Mouse (Mus musculus) urinary bladder, postnatal 25 days (tissue): ENCODE results near the gene Dok1.

ENCODE experiments used
- DNase-seq: peaks from one replicate; pipeline ENCODE4 v3.0.0; 2022; ENCODE audit warnings: low spot score

The Dok1 gene

GRCm38 (mm10) chr6:83033249-83034185 is at the start of gene Dok1, which contains the start of gene Loxl3:
TSS of gene Dok1 (minus strand) at chr6:83033471.
TSS of gene Loxl3 (plus strand) at chr6:83034173.
- DNase-seq: peak; percentile 63

- DNase-seq: no peak
These were observed 46.9 kb upstream of the Dok1 start for GRCm38 (mm10) chr6:83080210-83080609.

GRCm38 (mm10) chr6:83078324-83078858 is 45.1 kb upstream of the Dok1 start:
- peak; percentile 100 for DNase-seq

- no peak for DNase-seq
These were observed 44.5 kb upstream of the Dok1 start, which contains the start of gene Pcgf1 for GRCm38 (mm10) chr6:83077630-83078323. TSS of gene Pcgf1 (plus strand) at chr6:83077869.

- no peak for DNase-seq
These were observed 41.7 kb upstream of the Dok1 start for GRCm38 (mm10) chr6:83074979-83075378.

GRCm38 (mm10) chr6:83071220-83071619 is 37.9 kb upstream of the Dok1 start:
- DNase-seq: no peak

- DNase-seq: no peak
These were observed 37.3 kb upstream of the Dok1 start for GRCm38 (mm10) chr6:83070311-83071219.

GRCm38 (mm10) chr6:83070247-83070310 is 36.8 kb upstream of the Dok1 start, which contains the start of gene Tlx2:
TSS of gene Tlx2 (minus strand) at chr6:83070293.
- no peak for DNase-seq

GRCm38 (mm10) chr6:83069488-83070246 is 36.4 kb upstream of the Dok1 start:
- DNase-seq: no peak

- no peak for DNase-seq
These were observed 35.6 kb upstream of the Dok1 start for GRCm38 (mm10) chr6:83068706-83069487.

GRCm38 (mm10) chr6:83068221-83068620 is 35.0 kb upstream of the Dok1 start:
- no peak for DNase-seq

- DNase-seq: no peak
These were observed 33.2 kb upstream of the Dok1 start for GRCm38 (mm10) chr6:83066441-83066840.

- DNase-seq: no peak
These were observed 32.7 kb upstream of the Dok1 start for GRCm38 (mm10) chr6:83065995-83066394.

- no peak for DNase-seq
These were observed 25.5 kb upstream of the Dok1 start for GRCm38 (mm10) chr6:83058725-83059124.

- DNase-seq: no peak
These were observed 24.5 kb upstream of the Dok1 start, which contains the start of gene Dqx1 for GRCm38 (mm10) chr6:83057790-83058189. TSS of gene Dqx1 (plus strand) at chr6:83057844.

- no peak for DNase-seq
These were observed 21.7 kb upstream of the Dok1 start, which contains the start of gene Htra2 for GRCm38 (mm10) chr6:83054871-83055431. TSS of gene Htra2 (minus strand) at chr6:83055273.

- DNase-seq: peak; percentile 93
These were observed 21.0 kb upstream of the Dok1 start, which contains the start of gene Aup1 for GRCm38 (mm10) chr6:83054074-83054851. TSS of gene Aup1 (plus strand) at chr6:83054521.

- peak; percentile 27 for DNase-seq
These were observed 20.1 kb upstream of the Dok1 start for GRCm38 (mm10) chr6:83053136-83053960.
